Mouse (Mus musculus) cerebellum, adult (tissue): ENCODE results near the gene Erg.

Source experiments
- ATAC-seq: cut with Nextera tagmentation; 2 replicates; pipeline ENCODE4 v1.9.2; 2017; ENCODE audit warnings: mild to moderate bottlenecking, moderate library complexity, mixed read lengths; ENCODE audit not compliant: insufficient number of reproducible peaks, low FRiP score, low TSS enrichment

The Erg gene

DNA sequence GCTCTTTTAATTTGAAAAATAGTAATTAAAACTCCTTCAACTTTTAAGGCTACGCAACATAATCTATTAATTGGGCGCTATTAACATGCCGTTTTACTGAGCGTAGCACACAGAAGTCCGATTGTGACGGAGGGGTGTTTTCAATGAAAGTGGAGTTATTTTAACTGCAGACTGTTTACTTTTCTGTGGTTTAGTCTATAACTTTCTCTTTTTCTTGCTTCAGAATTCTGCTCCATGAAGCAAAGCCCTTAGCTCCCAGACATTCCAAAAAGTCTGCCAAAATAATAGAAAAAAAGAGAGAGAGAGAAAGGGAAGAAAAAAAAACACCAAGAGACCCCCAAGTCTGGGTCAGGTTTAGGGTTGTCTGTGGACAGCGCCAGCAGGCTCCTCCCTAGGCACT, 333 bp upstream of the Erg start:
- no peak for ATAC-seq

DNA sequence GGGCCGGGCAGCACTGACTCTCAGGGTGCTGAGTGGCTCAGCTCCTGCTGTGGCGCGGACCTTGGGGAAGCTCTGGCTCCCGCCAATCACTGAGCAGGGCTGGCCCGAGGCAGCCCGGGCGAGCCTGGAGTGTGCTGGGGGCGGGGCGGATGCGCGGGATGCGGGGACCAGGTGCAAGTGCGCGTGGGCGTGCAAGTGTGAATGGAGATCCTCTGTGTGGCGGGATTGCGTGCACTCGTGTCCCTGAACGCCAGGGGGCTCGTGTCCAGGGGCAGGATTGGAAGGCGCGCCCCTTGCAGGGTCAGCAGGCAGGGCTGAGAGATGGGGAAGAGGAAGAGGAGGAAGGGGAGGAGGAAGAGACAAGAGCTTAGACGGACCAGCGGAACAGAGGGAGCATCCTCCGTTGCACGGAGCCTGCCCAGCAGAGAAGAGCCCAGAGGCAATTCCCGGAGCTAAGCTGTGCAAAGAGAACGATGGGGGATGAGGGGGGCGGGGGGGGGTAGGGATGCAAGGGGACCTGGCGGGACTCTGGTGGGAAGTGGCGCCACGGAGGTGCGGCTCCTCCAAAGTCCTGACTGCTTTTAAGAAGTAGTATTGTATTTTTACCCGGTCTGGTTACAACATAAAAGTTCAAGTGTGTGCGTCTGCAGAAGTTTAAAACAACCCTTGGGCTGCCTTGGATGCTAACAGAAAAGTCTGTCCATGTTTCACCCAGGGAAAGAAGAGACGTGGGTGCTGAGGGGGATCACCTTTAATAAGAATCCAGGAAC, 667 bp downstream of the Erg start:
- ATAC-seq = no peak

GRCm38 (mm10) chr16:95584751-95585528, 1.5 kb downstream of the Erg start:
- no peak for ATAC-seq

- ATAC-seq = no peak
These were observed 7.1 kb downstream of the Erg start for GRCm38 (mm10) chr16:95579289-95579688.

DNA sequence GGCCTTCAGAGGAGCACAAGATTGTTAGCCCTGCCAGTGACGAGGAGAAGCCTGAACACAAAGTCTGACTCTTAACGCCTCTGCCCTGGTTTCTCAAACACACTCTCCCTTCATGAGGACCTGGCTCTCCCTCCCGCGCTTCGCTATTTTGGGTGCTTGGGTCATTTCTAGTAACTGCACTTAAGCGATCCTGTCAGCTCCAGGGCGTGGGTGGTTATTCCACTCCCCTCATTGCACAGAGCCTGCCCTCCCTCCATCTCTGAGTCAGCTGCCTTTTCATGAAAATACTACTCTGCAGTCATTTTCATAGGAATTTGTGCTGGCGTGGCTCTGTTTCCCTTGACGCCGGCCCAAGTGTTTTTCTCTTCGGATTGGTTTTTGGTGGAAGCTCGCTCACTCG, 13.2 kb downstream of the Erg start:
- ATAC-seq = no peak

GRCm38 (mm10) chr16:95570616-95571015, 15.8 kb downstream of the Erg start:
- ATAC-seq = no peak

- no peak for ATAC-seq
These were observed 29.6 kb downstream of the Erg start for GRCm38 (mm10) chr16:95556834-95557233.

- no peak for ATAC-seq
These were observed 33.3 kb downstream of the Erg start for GRCm38 (mm10) chr16:95553136-95553535.

GRCm38 (mm10) chr16:95552495-95552894, 33.9 kb downstream of the Erg start:
- no peak for ATAC-seq

DNA sequence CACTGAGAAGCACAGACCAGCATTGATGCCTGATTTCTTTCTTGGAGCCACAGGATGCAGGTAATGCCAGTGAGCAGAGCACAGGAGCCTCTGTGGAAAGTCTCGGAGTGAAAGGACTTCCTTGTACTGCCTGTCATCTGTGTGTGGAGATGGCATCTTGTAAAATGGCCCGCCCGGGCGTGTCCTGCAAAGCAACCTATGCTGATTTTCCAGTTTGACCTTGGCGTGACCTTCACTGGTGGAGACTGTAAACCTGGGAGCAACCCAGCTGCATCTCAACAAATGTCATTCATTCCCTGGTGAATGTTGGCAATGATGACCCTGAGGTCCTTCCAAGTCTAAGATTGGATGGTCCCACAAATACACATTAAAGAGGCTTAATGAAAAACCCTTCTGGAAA, 35.9 kb downstream of the Erg start:
- no peak for ATAC-seq

DNA sequence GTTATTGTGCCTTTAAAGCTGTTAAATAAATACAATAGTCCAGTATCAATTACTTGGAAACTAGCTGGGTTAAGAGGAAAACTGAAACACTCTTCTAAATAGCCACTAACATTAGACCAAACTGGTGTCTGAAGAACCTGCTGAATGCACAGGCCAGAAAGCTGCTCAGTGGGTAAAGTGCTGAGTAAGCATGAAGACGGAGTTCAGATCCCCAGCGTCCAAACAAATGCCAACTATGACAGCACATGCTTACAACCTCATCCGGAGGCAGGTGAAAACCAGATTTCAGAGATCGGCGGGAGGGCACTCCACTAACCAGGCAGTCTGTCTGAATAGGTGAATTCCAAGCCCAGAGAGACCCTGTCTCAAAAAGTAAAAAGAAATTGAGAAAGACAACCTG, 41.6 kb downstream of the Erg start:
- no peak for ATAC-seq

DNA sequence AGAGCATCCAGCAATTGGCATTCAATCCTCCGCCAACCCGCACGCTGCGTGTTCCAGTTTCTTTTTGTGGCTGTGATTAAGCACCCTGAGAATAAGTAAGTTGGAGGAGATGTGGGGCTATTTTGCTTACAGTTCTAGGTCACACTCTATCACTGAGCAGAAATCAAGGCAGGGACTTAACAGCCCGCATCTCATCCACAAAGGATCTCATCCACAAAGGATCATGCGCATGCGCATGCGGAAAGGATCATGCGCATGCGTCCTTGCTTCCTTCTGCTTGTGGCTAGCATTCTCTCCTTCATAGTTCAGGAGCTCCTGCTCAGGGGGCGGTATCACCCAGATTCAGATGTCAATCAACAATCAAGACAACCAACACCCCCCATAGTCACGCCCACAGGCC, 42.9 kb downstream of the Erg start:
- ATAC-seq = no peak

- no peak for ATAC-seq
These were observed 51.2 kb downstream of the Erg start for GRCm38 (mm10) chr16:95535151-95535550.

DNA sequence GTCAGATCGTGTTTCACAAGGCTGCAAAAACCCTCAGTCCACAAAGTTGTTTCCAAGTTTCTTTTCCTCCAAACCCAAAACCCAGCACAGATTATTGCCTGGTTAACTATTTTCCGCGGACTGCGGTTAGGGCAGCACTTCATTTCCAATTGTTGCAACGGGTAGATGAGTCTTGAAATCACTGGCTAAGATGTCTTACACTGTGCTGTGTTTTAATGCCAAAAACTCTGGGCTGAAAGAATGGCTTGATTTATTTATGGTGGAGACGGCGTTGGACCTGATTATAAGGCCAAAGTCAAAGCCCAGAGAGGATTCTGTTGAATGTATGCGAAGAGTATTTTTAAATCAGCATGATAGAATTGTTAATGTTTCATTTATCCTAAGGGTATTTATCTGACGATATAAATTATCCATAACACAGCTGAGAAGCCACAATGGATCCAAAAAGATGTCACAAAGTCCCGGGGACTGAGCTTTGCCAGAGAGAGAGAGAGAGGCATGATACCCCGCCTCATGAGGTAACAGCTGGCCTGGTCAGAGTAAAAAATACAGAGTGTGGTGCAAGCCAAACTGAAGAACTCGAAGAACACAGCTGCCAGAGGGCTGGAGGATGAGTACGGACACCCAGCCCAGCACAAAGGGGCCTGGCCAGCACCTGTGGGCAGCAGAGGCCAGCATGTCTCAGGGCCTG, 53.9 kb downstream of the Erg start:
- no peak for ATAC-seq

GRCm38 (mm10) chr16:95527561-95527960, 58.8 kb downstream of the Erg start:
- ATAC-seq = no peak

GRCm38 (mm10) chr16:95519520-95519919, 66.9 kb downstream of the Erg start:
- no peak for ATAC-seq

DNA sequence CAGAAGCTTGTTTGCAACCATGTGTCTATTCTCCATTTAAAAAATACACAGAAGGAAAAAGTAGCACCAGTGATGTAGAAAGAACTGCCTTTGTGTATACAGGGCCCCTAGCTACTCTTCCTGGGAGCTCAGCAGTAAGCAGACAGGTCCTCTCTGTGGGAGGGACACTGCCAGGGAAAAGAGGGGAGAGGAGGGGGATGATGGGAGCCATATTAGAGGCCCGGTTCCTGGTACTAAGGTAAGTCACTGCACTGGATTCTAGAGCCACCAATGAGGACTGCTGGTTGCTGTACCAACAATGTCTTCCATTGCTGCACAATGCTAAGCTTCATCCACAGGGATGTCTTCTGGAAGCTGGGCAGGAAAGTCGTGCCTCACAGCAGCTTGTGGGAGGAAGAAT, 80.3 kb downstream of the Erg start:
- ATAC-seq = no peak

GRCm38 (mm10) chr16:95496582-95497300, 89.7 kb downstream of the Erg start:
- ATAC-seq = no peak

DNA sequence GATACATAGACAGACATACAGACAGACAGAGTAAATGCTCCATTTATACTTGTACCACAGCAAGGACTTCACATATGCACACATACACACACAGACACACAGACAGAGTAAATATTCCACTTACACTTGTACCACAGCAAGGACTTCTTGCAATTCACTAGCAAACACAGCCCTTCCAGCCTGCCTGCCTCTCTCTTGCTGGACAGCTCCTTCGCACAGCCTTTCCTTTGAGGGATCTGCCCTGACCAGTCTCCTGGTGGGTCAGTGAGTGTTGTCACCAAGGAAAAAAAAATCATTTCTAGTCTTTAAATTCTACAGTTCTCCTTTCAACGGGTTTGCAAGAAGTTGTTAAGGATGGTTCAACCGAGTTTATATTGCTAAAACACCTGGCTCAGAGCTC, 92.3 kb downstream of the Erg start:
- no peak for ATAC-seq

- ATAC-seq = no peak
These were observed 93.1 kb downstream of the Erg start for GRCm38 (mm10) chr16:95493336-95493735.

GRCm38 (mm10) chr16:95492146-95492545, 94.2 kb downstream of the Erg start:
- ATAC-seq = no peak
